Mouse (Mus musculus) leukemia stem cell, adult 10-12 weeks (primary cell): ENCODE results near the gene Olfr180. TPM values are rescaled to one million over a fixed set of nuclear protein-coding genes. Genes with fewer than 3 reads are reported as not detected.

Experiments used
- polyA plus RNA-seq: library from polyadenylated mRNA; stranded (reverse); fragments of >175 nt; gene quantifications from 2 replicates; pipeline ENCODE4 v1.2.3, GENCODE M21; 2012; ENCODE audit warnings: low replicate concordance

Olfr180 gene
- polyA plus RNA-seq = not detected in 2 replicates

GRCm38 (mm10) chr16:58929292-58929691 lies at the start of gene Olfr180:
Olfr180 (minus strand) TSS chr16:58929392.

GRCm38 (mm10) chr16:58928655-58929054 lies 537 bp downstream of the Olfr180 start, which contains the start of gene Olfr181:
Olfr181 (minus strand) TSS chr16:58928755.

GRCm38 (mm10) chr16:58891963-58892362 lies 37.2 kb downstream of the Olfr180 start, which contains the start of gene Olfr178:
Olfr178 (minus strand) TSS chr16:58892063.

GRCm38 (mm10) chr16:58874668-58875067 lies 54.5 kb downstream of the Olfr180 start, which contains the start of gene Olfr177:
Olfr177 (minus strand) TSS chr16:58874768.

Other genes starting within 250 kb of the Olfr180 start
- not detected in 2 replicates for gene Gpr15, start 210.3 kb downstream of the Olfr180 start, polyA plus RNA-seq
- gene Cldnd1, start 201.5 kb downstream of the Olfr180 start, polyA plus RNA-seq = 1.2 and 3.1 TPM in 2 replicates
- gene Olfr172, start 166.2 kb downstream of the Olfr180 start, polyA plus RNA-seq = not detected in 2 replicates
- not detected in 2 replicates for gene Olfr173, start 129.1 kb downstream of the Olfr180 start, polyA plus RNA-seq
- gene Olfr175-ps1, start 102.6 kb downstream of the Olfr180 start, polyA plus RNA-seq = not detected in 2 replicates
- not detected in 2 replicates for gene Olfr177, start 54.6 kb downstream of the Olfr180 start, polyA plus RNA-seq
- gene Olfr178, start 37.3 kb downstream of the Olfr180 start, polyA plus RNA-seq = not detected in 2 replicates
- not detected in 2 replicates for gene Olfr181, start 637 bp downstream of the Olfr180 start, polyA plus RNA-seq
- not detected in 2 replicates for gene Olfr183, start 66.0 kb upstream of the Olfr180 start, polyA plus RNA-seq
- not detected in 2 replicates for gene Olfr186, start 100.9 kb upstream of the Olfr180 start, polyA plus RNA-seq
- gene Olfr187, start 110.4 kb upstream of the Olfr180 start, polyA plus RNA-seq = not detected in 2 replicates
- not detected in 2 replicates for gene Olfr190, start 148.6 kb upstream of the Olfr180 start, polyA plus RNA-seq
- gene Olfr191, start 160.4 kb upstream of the Olfr180 start, polyA plus RNA-seq = not detected in 2 replicates
- gene Olfr193, start 182.5 kb upstream of the Olfr180 start, polyA plus RNA-seq = not detected in 2 replicates
- gene Olfr194, start 191.7 kb upstream of the Olfr180 start, polyA plus RNA-seq = not detected in 2 replicates
- not detected in 2 replicates for gene Olfr195, start 217.7 kb upstream of the Olfr180 start, polyA plus RNA-seq
- gene Olfr196, start 241.1 kb upstream of the Olfr180 start, polyA plus RNA-seq = 0.14 TPM in 1 of 2 replicates, not detected in the other